Mouse (Mus musculus): ENCODE measurements around the gene Vhl. TPM values are rescaled to one million over a fixed set of nuclear protein-coding genes. Genes with fewer than 3 reads are reported as not detected.
"Not testable (repeated sequence)": the region's sequence is repeated elsewhere in the genome, so short reads cannot be mapped to it uniquely, and the experiment has no call there.

Vhl gene
- total RNA-seq, 2 experiments from 2014 or later = 47.3 to 52.3 TPM

- no peak for DNase-seq (ENCODE audit: extremely low spot score in 1 of 2, low spot score in 1 of 2)
Observed at GRCm38 (mm10) chr6:113659648-113660491, 36.1 kb downstream of the Vhl start.

GRCm38 (mm10) chr6:113660492-113661352, 37.0 kb downstream of the Vhl start:
- DNase-seq (ENCODE audit: extremely low spot score in 1 of 2, low spot score in 1 of 2) = no peak

GRCm38 (mm10) chr6:113661353-113662241, 37.8 kb downstream of the Vhl start:
- DNase-seq (ENCODE audit: extremely low spot score in 1 of 2, low spot score in 1 of 2) = no peak

GRCm38 (mm10) chr6:113662964-113663700, 39.4 kb downstream of the Vhl start:
- no peak for DNase-seq (ENCODE audit: extremely low spot score in 1 of 2, low spot score in 1 of 2)

GRCm38 (mm10) chr6:113664305-113664704, 40.5 kb downstream of the Vhl start:
- DNase-seq (ENCODE audit: extremely low spot score in 1 of 2, low spot score in 1 of 2) = no peak

- no peak for DNase-seq (ENCODE audit: extremely low spot score in 1 of 2, low spot score in 1 of 2)
Observed at GRCm38 (mm10) chr6:113667611-113668122, 43.9 kb downstream of the Vhl start.

- no peak for DNase-seq (ENCODE audit: extremely low spot score in 1 of 2, low spot score in 1 of 2)
Observed at GRCm38 (mm10) chr6:113668287-113669154, 44.8 kb downstream of the Vhl start.

GRCm38 (mm10) chr6:113669821-113670220, 46.1 kb downstream of the Vhl start:
- DNase-seq (ENCODE audit: extremely low spot score in 1 of 2, low spot score in 1 of 2) = no peak

GRCm38 (mm10) chr6:113672029-113672428, 48.3 kb downstream of the Vhl start:
- DNase-seq (ENCODE audit: extremely low spot score in 1 of 2, low spot score in 1 of 2) = not testable (repeated sequence)

GRCm38 (mm10) chr6:113672989-113673388, 49.2 kb downstream of the Vhl start:
- no peak for DNase-seq (ENCODE audit: extremely low spot score in 1 of 2, low spot score in 1 of 2)

GRCm38 (mm10) chr6:113675234-113675633, 51.5 kb downstream of the Vhl start:
- no peak for DNase-seq (ENCODE audit: extremely low spot score in 1 of 2, low spot score in 1 of 2)

- DNase-seq (ENCODE audit: extremely low spot score in 1 of 2, low spot score in 1 of 2) = no peak
Observed at GRCm38 (mm10) chr6:113675991-113676390, 52.2 kb downstream of the Vhl start.

GRCm38 (mm10) chr6:113677070-113677734, 53.4 kb downstream of the Vhl start:
- DNase-seq (ENCODE audit: extremely low spot score in 1 of 2, low spot score in 1 of 2) = no peak

- no peak for DNase-seq (ENCODE audit: extremely low spot score in 1 of 2, low spot score in 1 of 2)
Observed at GRCm38 (mm10) chr6:113678246-113679012, 54.7 kb downstream of the Vhl start.

- DNase-seq (ENCODE audit: extremely low spot score in 1 of 2, low spot score in 1 of 2) = no peak
Observed at GRCm38 (mm10) chr6:113679993-113680566, 56.3 kb downstream of the Vhl start.

All from layer of hippocampus, postnatal 25 days (tissue).